Mouse (Mus musculus) olfactory bulb, adult 2 months (tissue): ENCODE measurements around the gene Tpm3.

ENCODE experiments used
- CTCF ChIP-seq: fragments of 200-500 bp; IDR thresholded peaks from 2 replicates; pipeline ENCODE4 v1.5.1; 2012; ENCODE audit warnings: low read depth, mild to moderate bottlenecking, low read length, moderate library complexity; ENCODE audit not compliant: insufficient read depth
- POLR2A ChIP-seq: fragments of 200-500 bp; IDR thresholded peaks from 2 replicates; pipeline ENCODE4 v1.6.1; 2012; ENCODE audit warnings: mild to moderate bottlenecking, low read depth, low read length, moderate library complexity; ENCODE audit not compliant: insufficient read depth

DNA sequence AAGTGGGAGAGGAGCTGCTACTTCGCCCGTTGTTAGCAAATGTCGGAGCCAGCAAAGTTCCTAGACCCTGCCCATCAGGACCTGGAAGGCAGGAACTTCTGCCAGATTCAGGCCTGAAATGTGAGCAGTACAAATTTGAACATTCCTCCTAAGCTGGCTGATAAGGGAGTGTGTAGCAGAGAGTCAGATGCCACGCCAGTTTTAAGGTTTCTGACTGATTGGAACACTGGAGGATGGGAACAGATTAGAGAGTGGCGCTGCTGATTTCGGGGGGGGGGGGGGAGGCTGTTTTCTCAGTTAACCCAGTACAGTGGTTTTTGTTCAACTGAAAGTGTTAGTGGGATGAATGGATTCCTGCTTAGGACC, 8.0 kb downstream of the Tpm3 start:
- TF ChIP-seq CTCF = no peak
- TF ChIP-seq POLR2A = no peak
